Mouse (Mus musculus) limb, embryonic 15.5 days (tissue): ENCODE data around the gene Calm5. TPM values are rescaled to one million over a fixed set of nuclear protein-coding genes. Genes with fewer than 3 reads are reported as not detected.

Experiments
- ATAC-seq: fragments of 200-750 bp; cut with Nextera tagmentation; 2 replicates; pipeline ENCODE4 v1.8.0; 2017; ENCODE audit warnings: low read depth, moderate TSS enrichment; ENCODE audit not compliant: insufficient number of reproducible peaks, low FRiP score, low TSS enrichment
- H3K27ac ChIP-seq: fragments of 300-500 bp; sonication (generic); 2 replicates; pipeline ENCODE4 v1.5.1; 2015; ENCODE audit warnings: moderate library complexity, mild to moderate bottlenecking, inconsistent platforms
- H3K27me3 ChIP-seq: fragments of 300-500 bp; sonication (generic); 2 replicates; pipeline ENCODE4 v1.6.1; 2015; ENCODE audit warnings: inconsistent platforms
- H3K36me3 ChIP-seq: fragments of 300-500 bp; sonication (generic); 2 replicates; pipeline ENCODE4 v1.6.1; 2015; ENCODE audit warnings: inconsistent platforms
- H3K4me1 ChIP-seq: fragments of 300-500 bp; sonication (generic); 2 replicates; pipeline ENCODE4 v1.6.1; 2015; ENCODE audit warnings: inconsistent platforms
- H3K4me2 ChIP-seq: fragments of 300-500 bp; sonication (generic); 2 replicates; pipeline ENCODE4 v1.6.1; 2015; ENCODE audit warnings: mild to moderate bottlenecking, inconsistent platforms
- H3K4me3 ChIP-seq: fragments of 300-500 bp; sonication (generic); 2 replicates; pipeline ENCODE4 v1.5.1; 2015; ENCODE audit warnings: mild to moderate bottlenecking, inconsistent platforms
- H3K9ac ChIP-seq: fragments of 300-500 bp; sonication (generic); 2 replicates; pipeline ENCODE4 v1.6.1; 2015; ENCODE audit warnings: inconsistent platforms
- H3K9me3 ChIP-seq: fragments of 300-500 bp; sonication (generic); 2 replicates; pipeline ENCODE4 v1.6.1; 2016; ENCODE audit warnings: inconsistent platforms
- WGBS: fragments of 180-500 bp; shearing (Covaris S2); methylation state at CpG from one replicate; pipeline ENCODE4 v1.1.7; 2015; 5-methylcytosine and 5-hydroxymethylcytosine counted together
- polyA plus RNA-seq: library from polyadenylated mRNA; unstranded; fragments of >200 nt; fragmentation: Nextera tagmentation; extraction: Ambion mirVana; gene quantifications from 2 replicates; pipeline ENCODE4 v1.2.1, GENCODE M21; 2015

Calm5 gene
- polyA plus RNA-seq, 1 experiment from 2014 or later = 3.2 TPM

GRCm38 (mm10) chr13:3869901-3870300, 15.9 kb downstream of the Calm5 start:
- no peak for ATAC-seq
- H3K4me2 ChIP-seq = no peak overlapping the region
- no peaks in the 10 kb centered on the region for H3K27me3 ChIP-seq
- H3K9ac ChIP-seq = no peak overlapping the region
- no peak overlapping the region for H3K4me3 ChIP-seq
- no peaks in the 10 kb centered on the region for H3K4me1 ChIP-seq
- no peaks in the 10 kb centered on the region for H3K9me3 ChIP-seq
- no peaks in the 10 kb centered on the region for H3K36me3 ChIP-seq
- H3K27ac ChIP-seq = 0 out of 2 replicates have a peak overlapping the region, but pooled peaks have one; percentile 27

DNA sequence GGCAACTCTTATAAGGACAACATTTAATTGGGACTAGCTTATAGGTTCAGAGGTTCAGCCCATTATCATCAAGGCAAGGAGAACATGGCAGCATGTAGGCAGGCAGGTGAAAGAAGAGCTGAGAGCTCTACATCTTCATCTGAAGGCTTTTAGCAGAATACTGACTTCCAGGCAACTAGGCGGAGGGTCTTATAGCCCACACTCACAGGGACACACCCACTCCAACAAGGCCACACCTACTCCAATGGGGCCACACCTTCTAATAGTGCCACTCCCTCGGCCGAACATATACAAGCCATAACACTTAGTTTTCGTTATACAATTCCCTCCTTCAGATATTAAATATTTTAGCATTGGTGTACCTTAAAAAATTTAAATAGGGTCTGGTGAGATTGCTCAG, 18.9 kb downstream of the Calm5 start:
- H3K9ac ChIP-seq = no peak overlapping the region
- peaks cover 8% of the 10 kb centered on the region for H3K4me1 ChIP-seq
- WGBS = 88% methylated on average over 4 of the region's 4 CpGs
- no peak overlapping the region for H3K4me2 ChIP-seq
- H3K36me3 ChIP-seq = no peaks in the 10 kb centered on the region
- no peaks in the 10 kb centered on the region for H3K27me3 ChIP-seq
- no peaks in the 10 kb centered on the region for H3K9me3 ChIP-seq
- no peak overlapping the region for H3K27ac ChIP-seq
- ATAC-seq = no peak
- H3K4me3 ChIP-seq = no peak overlapping the region

- no peaks in the 10 kb centered on the region for H3K9me3 ChIP-seq
- peak overlapping the region; percentile 60 for H3K27ac ChIP-seq
- H3K36me3 ChIP-seq = peaks cover 7% of the 10 kb centered on the region
- H3K4me3 ChIP-seq = no peak overlapping the region
- no peak overlapping the region for H3K4me2 ChIP-seq
- ATAC-seq = no peak
- no peaks in the 10 kb centered on the region for H3K27me3 ChIP-seq
- peaks cover 8% of the 10 kb centered on the region for H3K4me1 ChIP-seq
- no peak overlapping the region for H3K9ac ChIP-seq
- 60% methylated on average over 6 of the region's 6 CpGs for WGBS
Measured at GRCm38 (mm10) chr13:3876448-3876847, 22.5 kb downstream of the Calm5 start.

- Histone ChIP-seq H3K27ac (peak overlapping the region; percentile 60), H3K27me3 (no peaks in the 10 kb centered on the region), H3K4me3 (no peak overlapping the region), H3K9ac (no peak overlapping the region), H3K4me2 (no peak overlapping the region), H3K36me3 (peaks cover 14% of the 10 kb centered on the region), H3K4me1 (peaks cover 8% of the 10 kb centered on the region), H3K9me3 (no peaks in the 10 kb centered on the region)
- ATAC-seq = peak; percentile 38; the same call in 1 of the 2 replicates
- 54% methylated on average over 6 of the region's 6 CpGs for WGBS
Measured at GRCm38 (mm10) chr13:3877185-3877584, 23.2 kb downstream of the Calm5 start.

DNA sequence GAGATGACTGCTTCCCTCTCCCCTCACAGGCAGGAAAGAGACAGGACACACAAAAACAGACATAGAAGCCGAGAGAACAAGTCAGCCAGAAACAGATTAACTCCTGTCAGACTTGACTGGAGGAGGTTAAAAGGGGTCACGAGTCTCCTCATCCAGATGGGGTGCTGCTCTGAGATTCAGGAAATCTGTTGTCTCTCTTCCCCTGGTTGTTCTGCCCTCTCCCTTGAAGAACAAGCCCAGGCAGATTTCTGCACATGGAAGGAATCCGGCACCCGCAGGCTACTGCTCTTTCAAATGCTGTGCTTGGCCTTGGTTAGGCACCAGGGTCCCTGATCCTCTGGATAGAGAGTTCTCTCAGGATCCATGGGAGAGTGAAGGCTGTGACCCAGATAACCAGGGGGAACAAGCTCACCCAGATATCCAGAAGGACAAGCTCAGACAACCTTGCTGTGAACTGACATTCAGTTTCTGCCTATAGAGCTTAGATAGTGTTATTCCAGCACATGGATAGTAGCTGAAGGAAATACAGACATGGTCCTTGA, 23.8 kb downstream of the Calm5 start:
- H3K9me3 ChIP-seq = no peaks in the 10 kb centered on the region
- H3K27ac ChIP-seq = peak overlapping the region; percentile 60
- no peak overlapping the region for H3K4me2 ChIP-seq
- ATAC-seq = no peak
- no peak overlapping the region for H3K9ac ChIP-seq
- WGBS = 48% methylated on average over 4 of the region's 4 CpGs
- peaks cover 8% of the 10 kb centered on the region for H3K4me1 ChIP-seq
- H3K27me3 ChIP-seq = no peaks in the 10 kb centered on the region
- no peak overlapping the region for H3K4me3 ChIP-seq
- peaks cover 16% of the 10 kb centered on the region for H3K36me3 ChIP-seq

- H3K9me3 ChIP-seq = no peaks in the 10 kb centered on the region
- no peak for ATAC-seq
- WGBS = 90% methylated on average over 7 of the region's 7 CpGs
- no peak overlapping the region for H3K27ac ChIP-seq
- peaks cover 12% of the 10 kb centered on the region for H3K4me1 ChIP-seq
- no peak overlapping the region for H3K4me3 ChIP-seq
- H3K27me3 ChIP-seq = no peaks in the 10 kb centered on the region
- H3K9ac ChIP-seq = no peak overlapping the region
- H3K4me2 ChIP-seq = no peak overlapping the region
- H3K36me3 ChIP-seq = peaks cover 60% of the 10 kb centered on the region
Measured at GRCm38 (mm10) chr13:3886663-3887062, 32.7 kb downstream of the Calm5 start.

GRCm38 (mm10) chr13:3889111-3889510, 35.1 kb downstream of the Calm5 start:
- Histone ChIP-seq H3K9ac (no peak overlapping the region), H3K4me2 (no peak overlapping the region; the same call in 1 of the 2 replicates), H3K9me3 (no peaks in the 10 kb centered on the region), H3K36me3 (peaks cover 51% of the 10 kb centered on the region), H3K27ac (no peak overlapping the region), H3K27me3 (no peaks in the 10 kb centered on the region), H3K4me1 (peaks cover 19% of the 10 kb centered on the region), H3K4me3 (no peak overlapping the region)
- ATAC-seq = no peak
- 89% methylated on average over 3 of the region's 3 CpGs for WGBS

GRCm38 (mm10) chr13:3890061-3890460, 36.1 kb downstream of the Calm5 start:
- Histone ChIP-seq H3K9me3 (no peaks in the 10 kb centered on the region), H3K27ac (peak overlapping the region; percentile 33; the same call in 1 of the 2 replicates), H3K9ac (no peak overlapping the region; the same call in 1 of the 2 replicates), H3K4me3 (peak overlapping the region; percentile 20), H3K36me3 (peaks cover 41% of the 10 kb centered on the region), H3K4me1 (peaks cover 24% of the 10 kb centered on the region), H3K4me2 (peak overlapping the region; percentile 41), H3K27me3 (no peaks in the 10 kb centered on the region)
- WGBS = 23% methylated on average over 8 of the region's 8 CpGs
- ATAC-seq = peak; percentile 15; the same call in 1 of the 2 replicates

- H3K27me3 ChIP-seq = no peaks in the 10 kb centered on the region
- H3K9me3 ChIP-seq = no peaks in the 10 kb centered on the region
- peak overlapping the region; percentile 67 for H3K9ac ChIP-seq
- no peak for ATAC-seq
- 23% methylated on average over 8 of the region's 8 CpGs for WGBS
- H3K27ac ChIP-seq = peak overlapping the region; percentile 92
- H3K4me3 ChIP-seq = peak overlapping the region; percentile 67
- H3K4me1 ChIP-seq = peaks cover 24% of the 10 kb centered on the region
- peak overlapping the region; percentile 57 for H3K4me2 ChIP-seq
- H3K36me3 ChIP-seq = peaks cover 26% of the 10 kb centered on the region
Measured at GRCm38 (mm10) chr13:3891479-3892087, 37.6 kb downstream of the Calm5 start.

- peak overlapping the region; percentile 92 for H3K27ac ChIP-seq
- H3K27me3 ChIP-seq = no peaks in the 10 kb centered on the region
- H3K9ac ChIP-seq = peak overlapping the region; percentile 67
- peak overlapping the region; percentile 67 for H3K4me3 ChIP-seq
- peak overlapping the region; percentile 57 for H3K4me2 ChIP-seq
- 4% methylated on average over 7 of the region's 7 CpGs for WGBS
- no peak for ATAC-seq
- H3K36me3 ChIP-seq = peaks cover 16% of the 10 kb centered on the region
- no peaks in the 10 kb centered on the region for H3K9me3 ChIP-seq
- H3K4me1 ChIP-seq = peaks cover 24% of the 10 kb centered on the region
Measured at GRCm38 (mm10) chr13:3892601-3893000, 38.6 kb downstream of the Calm5 start.

DNA sequence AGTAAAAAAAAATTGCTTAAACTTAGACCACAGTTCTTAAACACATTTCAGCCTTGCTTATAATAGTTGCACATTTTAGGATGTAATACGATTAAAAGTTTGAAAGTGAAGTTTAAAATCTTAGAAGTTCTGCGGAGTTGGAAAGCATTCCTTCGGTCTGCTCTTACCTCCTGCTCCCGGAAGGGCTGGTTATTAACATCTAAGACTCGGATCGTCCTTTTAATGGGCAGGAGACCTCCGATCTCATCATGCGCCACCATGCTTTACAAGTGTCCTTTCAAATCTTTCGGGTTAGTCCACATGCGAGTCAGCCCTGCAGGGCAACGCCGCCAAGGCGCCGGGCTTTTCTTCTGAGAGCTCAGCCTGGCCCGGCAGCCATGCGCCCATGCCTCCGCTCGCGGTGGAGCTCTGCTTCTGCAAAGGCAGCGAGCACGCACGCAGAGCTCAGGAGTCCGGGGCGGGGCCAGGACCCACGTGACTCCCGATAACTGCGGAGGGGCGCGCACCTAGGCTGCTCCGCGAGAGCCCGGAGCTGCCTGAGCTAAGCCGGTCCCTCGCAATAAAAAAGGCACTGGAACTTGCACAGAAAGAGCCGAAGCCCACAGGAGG, 39.3 kb downstream of the Calm5 start:
- peak; percentile 91 for ATAC-seq
- Histone ChIP-seq H3K4me1 (peaks cover 24% of the 10 kb centered on the region), H3K27me3 (no peaks in the 10 kb centered on the region), H3K9ac (peak overlapping the region; percentile 67), H3K4me3 (peak overlapping the region; percentile 67), H3K9me3 (no peaks in the 10 kb centered on the region), H3K36me3 (peaks cover 10% of the 10 kb centered on the region), H3K27ac (peak overlapping the region; percentile 92), H3K4me2 (peak overlapping the region; percentile 57)
- under 1% methylated on average over 35 of the region's 35 CpGs for WGBS

DNA sequence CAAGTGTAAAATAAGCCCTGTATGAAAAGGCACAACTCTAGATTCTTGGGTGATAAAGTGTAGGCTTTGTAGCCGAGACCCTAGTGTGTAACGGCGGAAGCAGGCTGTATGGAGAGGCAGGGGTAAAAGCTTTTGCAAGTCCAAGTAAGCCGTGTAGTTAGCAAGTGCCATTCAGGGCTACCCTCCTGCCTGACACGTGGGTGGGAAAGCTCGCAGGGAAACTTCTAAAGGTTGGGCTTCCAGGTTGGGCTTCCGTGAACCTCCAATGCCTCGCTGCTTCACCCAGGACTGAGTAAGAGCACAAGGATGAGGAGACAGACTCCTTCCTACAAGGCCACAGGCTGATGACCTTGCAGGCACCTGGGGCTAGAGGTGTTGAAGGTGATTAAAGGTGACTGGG, 40.6 kb downstream of the Calm5 start:
- Histone ChIP-seq H3K9ac (no peak overlapping the region), H3K27me3 (no peaks in the 10 kb centered on the region), H3K4me1 (peaks cover 22% of the 10 kb centered on the region; the same call in 1 of the 2 replicates), H3K4me3 (no peak overlapping the region), H3K36me3 (peaks cover 7% of the 10 kb centered on the region; the same call in 1 of the 2 replicates), H3K27ac (no peak overlapping the region), H3K9me3 (no peaks in the 10 kb centered on the region), H3K4me2 (no peak overlapping the region)
- no peak for ATAC-seq
- 67% methylated on average over 8 of the region's 8 CpGs for WGBS
